ENCODE assay signal across 15 mouse cellular contexts in the genomic region with DNA sequence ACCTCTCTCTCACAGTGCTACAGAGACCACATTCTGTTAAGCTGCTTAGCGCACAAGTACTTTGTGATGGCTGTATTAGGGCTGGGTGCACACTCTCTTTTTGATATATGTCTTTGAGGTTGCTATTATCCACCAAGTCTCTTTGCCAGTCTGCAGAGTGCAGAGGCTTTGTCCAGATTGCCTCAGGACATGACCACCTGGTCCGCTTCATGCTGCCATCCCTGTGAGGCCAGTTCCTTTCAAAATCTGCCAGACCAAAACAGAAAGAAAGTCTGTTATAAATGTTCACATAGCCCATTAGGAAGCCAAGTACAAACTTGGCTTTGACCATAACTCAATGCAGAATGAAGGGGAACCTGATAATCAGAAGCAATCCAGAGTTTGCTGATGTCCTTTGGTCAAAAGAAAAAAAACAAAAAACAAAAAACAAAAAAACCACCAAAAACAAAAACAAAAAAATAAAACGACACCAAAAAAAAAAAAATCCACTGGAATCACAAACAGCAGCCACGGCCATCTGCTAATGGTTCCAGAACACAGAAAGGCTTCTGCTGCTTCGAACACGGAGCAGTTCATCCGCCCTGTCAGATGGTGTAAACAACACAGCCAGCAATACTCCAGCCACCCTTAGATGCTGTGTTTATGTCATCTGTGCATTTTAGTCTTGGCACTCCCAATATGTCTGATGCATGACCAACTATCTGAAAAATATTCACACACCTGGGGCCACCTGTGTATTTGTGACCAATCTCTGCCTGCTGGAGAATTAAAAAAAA.
A peak's percentile ranks its signal among the peaks of the same experiment; 100 is the strongest.
DNase-seq lines count a peak whose midpoint lies in the region; ATAC-seq lines count a peak whose summit lies in the region.
"Had no signal": no experiment of that assay in that cellular context is flagged by ENCODE, and none has a peak within 500 bp of the region (broad histone marks: within the 10 kb centered on the region; RNA-seq: fewer than 3 reads in every experiment).

No protein-coding gene starts in this region.

- no peak overlapping the region for H3K27ac ChIP-seq in heart, embryonic 11.5 days (ENCODE audit: low read depth, low read length)
- peak overlapping the region; percentile 76 for H3K27ac ChIP-seq in lung, embryonic 15.5 days
- peak overlapping the region; percentile 10; the same call in 1 of the 2 replicates for H3K27ac ChIP-seq in intestine, embryonic 15.5 days
- peak overlapping the region; percentile 59 for H3K27ac ChIP-seq in stomach, embryonic 15.5 days
- H3K27ac ChIP-seq: neural tube, embryonic 13.5 days had no signal

- H3K4me2 ChIP-seq in heart, embryonic 11.5 days, result no peak overlapping the region
- no peak overlapping the region for H3K4me2 ChIP-seq in lung, embryonic 15.5 days
- H3K4me2 ChIP-seq in intestine, embryonic 15.5 days (replicated peaks), result no peak overlapping the region
- H3K4me2 ChIP-seq in stomach, embryonic 15.5 days, result no peak overlapping the region
- H3K4me2 ChIP-seq: liver, embryonic 11.5 days; neural tube, embryonic 13.5 days had no signal

- H3K9me3 ChIP-seq in heart, embryonic 11.5 days (replicated peaks; ENCODE audit: control insufficient read depth, low read length), result no peaks in the 10 kb centered on the region
- no peaks in the 10 kb centered on the region for H3K9me3 ChIP-seq in lung, embryonic 15.5 days
- H3K9me3 ChIP-seq in intestine, embryonic 15.5 days, result no peaks in the 10 kb centered on the region
- no peaks in the 10 kb centered on the region for H3K9me3 ChIP-seq in stomach, embryonic 15.5 days
- H3K9me3 ChIP-seq: neural tube, embryonic 13.5 days had no signal

- DNase-seq in heart, adult 11 months, result peak; percentile 63
- no peak for DNase-seq in lung, postnatal 25 days (ENCODE audit: low spot score)
- no peak for DNase-seq in adrenal gland, postnatal 4 days (ENCODE audit: low spot score in 2 of 2)
- DNase-seq: adrenal gland, postnatal 36 days; cerebellum, postnatal 36 days; kidney, postnatal 10 days; right cerebral cortex, postnatal 25 days; thymus, postnatal 36 days had no signal

- H3K9ac ChIP-seq in heart, embryonic 11.5 days (ENCODE audit: low read depth, low read length), result no peak overlapping the region
- no peak overlapping the region for H3K9ac ChIP-seq in lung, embryonic 15.5 days
- no peak overlapping the region for H3K9ac ChIP-seq in intestine, embryonic 15.5 days
- no peak overlapping the region for H3K9ac ChIP-seq in stomach, embryonic 15.5 days
- H3K9ac ChIP-seq: neural tube, embryonic 13.5 days had no signal

- H3K4me1 ChIP-seq in heart, embryonic 11.5 days (ENCODE audit: control insufficient read depth, insufficient read depth, low read length), result 0 out of 2 replicates have a peak, but pooled peaks cover 3% of the 10 kb centered on the region
- H3K4me1 ChIP-seq in lung, embryonic 15.5 days, result peaks cover 46% of the 10 kb centered on the region
- peaks cover 8% of the 10 kb centered on the region for H3K4me1 ChIP-seq in intestine, embryonic 15.5 days (replicated peaks)
- peaks cover 17% of the 10 kb centered on the region for H3K4me1 ChIP-seq in stomach, embryonic 15.5 days
- H3K4me1 ChIP-seq: neural tube, embryonic 13.5 days had no signal

- ATAC-seq in heart, embryonic 11.5 days (replicated peaks; ENCODE audit: insufficient number of reproducible peaks, low FRiP score, low TSS enrichment), result no peak
- ATAC-seq in lung, embryonic 15.5 days (ENCODE audit: borderline replicate concordance, extremely low read depth, low FRiP score, low TSS enrichment), result 0 out of 2 replicates have a peak, but pooled peaks have one; percentile 35
- no peak for ATAC-seq in intestine, embryonic 15.5 days
- ATAC-seq in stomach, embryonic 15.5 days (ENCODE audit: insufficient read depth, low FRiP score, low read depth), result no peak

- H3K4me3 ChIP-seq in heart, embryonic 11.5 days (ENCODE audit: low read depth, low read length), result no peak overlapping the region
- H3K4me3 ChIP-seq in lung, embryonic 15.5 days, result no peak overlapping the region
- H3K4me3 ChIP-seq in intestine, embryonic 15.5 days (replicated peaks), result no peak overlapping the region
- H3K4me3 ChIP-seq in stomach, embryonic 15.5 days (replicated peaks), result no peak overlapping the region
- H3K4me3 ChIP-seq: neural tube, embryonic 13.5 days had no signal

- H3K36me3 ChIP-seq in heart, embryonic 11.5 days (ENCODE audit: control insufficient read depth, insufficient read depth, low read length), result no peaks in the 10 kb centered on the region
- no peaks in the 10 kb centered on the region for H3K36me3 ChIP-seq in lung, embryonic 15.5 days
- H3K36me3 ChIP-seq in intestine, embryonic 15.5 days, result no peaks in the 10 kb centered on the region
- H3K36me3 ChIP-seq in stomach, embryonic 15.5 days, result no peaks in the 10 kb centered on the region
- H3K36me3 ChIP-seq: G1E; neural tube, embryonic 13.5 days had no signal

- H3K27me3 ChIP-seq in heart, embryonic 11.5 days (ENCODE audit: control insufficient read depth, insufficient read depth, low read length), result no peaks in the 10 kb centered on the region
- H3K27me3 ChIP-seq in lung, embryonic 15.5 days, result no peaks in the 10 kb centered on the region
- no peaks in the 10 kb centered on the region for H3K27me3 ChIP-seq in intestine, embryonic 15.5 days (replicated peaks)
- no peaks in the 10 kb centered on the region for H3K27me3 ChIP-seq in stomach, embryonic 15.5 days (replicated peaks)
- H3K27me3 ChIP-seq: neural tube, embryonic 13.5 days had no signal

- WGBS in heart, embryonic 11.5 days (ENCODE audit: insufficient replicate concordance), result 85% methylated on average over 7 of the region's 7 CpGs
- 49% methylated on average over 7 of the region's 7 CpGs for WGBS in lung, embryonic 15.5 days
- WGBS in intestine, embryonic 15.5 days, result 57% methylated on average over 7 of the region's 7 CpGs
- 48% methylated on average over 7 of the region's 7 CpGs for WGBS in stomach, embryonic 15.5 days
